Mouse (Mus musculus) heart, adult 2 months (tissue): ENCODE results near the gene Elf5. TPM values are rescaled to one million over a fixed set of nuclear protein-coding genes. Genes with fewer than 3 reads are reported as not detected.

Experiments
- DNase-seq, 2 experiments: peaks; one replicate each; pipeline ENCODE4 v3.0.0; 2021
- H3K27ac ChIP-seq: fragments of 200-600 bp; 2 replicates; pipeline ENCODE4 v1.8.1; 2022
- H3K27me3 ChIP-seq: fragments of 200-500 bp; 2 replicates; pipeline ENCODE4 v1.6.1; 2012; ENCODE audit warnings: mild to moderate bottlenecking, low read length, inconsistent platforms, mixed read lengths; ENCODE audit not compliant: control insufficient read depth, insufficient read depth
- H3K36me3 ChIP-seq: fragments of 200-500 bp; 2 replicates; pipeline ENCODE4 v1.6.1; 2012; ENCODE audit warnings: low read length, inconsistent platforms; ENCODE audit not compliant: control insufficient read depth, insufficient read depth
- H3K4me1 ChIP-seq: fragments of 200-500 bp; 2 replicates; pipeline ENCODE4 v1.6.1; 2011; ENCODE audit warnings: low read length; ENCODE audit not compliant: control insufficient read depth, insufficient read depth
- H3K4me3 ChIP-seq: fragments of 200-600 bp; 2 replicates; pipeline ENCODE4 v1.8.1; 2022
- H3K79me2 ChIP-seq: fragments of 200-500 bp; replicated peaks from 2 replicates; pipeline ENCODE4 v1.6.1; 2012; ENCODE audit warnings: mild to moderate bottlenecking, inconsistent platforms, low read length, moderate library complexity, mixed read lengths; ENCODE audit not compliant: control insufficient read depth, insufficient read depth
- H3K9ac ChIP-seq: fragments of 200-500 bp; 2 replicates; pipeline ENCODE4 v1.6.1; 2012; ENCODE audit warnings: low read depth, mild to moderate bottlenecking, control low read depth, inconsistent platforms, low read length, mixed read lengths
- CTCF ChIP-seq: fragments of 200-600 bp; IDR thresholded peaks from 2 replicates; pipeline ENCODE4 v1.8.1; 2022; ENCODE audit warnings: antibody characterized with exemption, mild to moderate bottlenecking, moderate library complexity
- EP300 ChIP-seq: fragments of 200-500 bp; IDR thresholded peaks from 2 replicates; pipeline ENCODE4 v1.6.1; 2011; ENCODE audit warnings: low read depth, low read length, control low read depth; ENCODE audit not compliant: insufficient read depth
- POLR2A ChIP-seq: fragments of 200-500 bp; IDR thresholded peaks from 2 replicates; pipeline ENCODE4 v1.6.1; 2011; ENCODE audit warnings: mild to moderate bottlenecking, low read depth, low read length, control low read depth; ENCODE audit not compliant: insufficient read depth
- WGBS: fragments of 180-500 bp; shearing (Covaris S2); methylation state at CpG from one replicate; pipeline ENCODE4 v1.1.7; 2018; 5-methylcytosine and 5-hydroxymethylcytosine counted together
- intact Hi-C: fragments of 180-260 bp; cut with DNase I; formaldehyde crosslinking; loops from one replicate; pipeline ENCODE4 v1.15.1; 2025
- polyA plus RNA-seq: library from polyadenylated mRNA; depleted of rRNA; stranded (reverse); fragments of >200 nt; gene quantifications from 2 replicates; pipeline ENCODE4 v1.2.3, GENCODE M21; 2012
- total RNA-seq, 2 experiments: library from RNA; stranded (reverse); gene quantifications; 2 replicates each; pipeline ENCODE4 v1.2.3; 2021

Elf5 gene
- total and polyA plus RNA-seq, 3 experiments, result 0.33 TPM; not detected in 2

DNA sequence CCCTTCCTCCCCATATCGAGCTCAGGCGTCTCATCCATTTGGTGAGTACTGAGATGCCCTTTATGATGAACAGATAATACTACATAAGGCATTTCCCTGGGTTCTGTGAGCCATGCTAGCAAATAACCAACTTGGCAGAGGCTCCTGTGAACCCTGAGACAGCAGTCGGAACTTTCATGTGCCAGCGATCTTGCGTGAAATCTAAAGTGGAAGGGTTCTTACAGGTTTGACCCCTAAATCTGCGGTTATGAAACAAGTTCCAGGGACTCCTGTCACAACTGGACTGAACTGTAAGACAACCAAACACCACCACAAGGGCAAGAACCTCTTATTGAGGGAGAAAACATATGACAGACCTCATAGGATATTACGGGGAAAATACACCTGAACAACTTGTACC is 44.3 kb downstream of the Elf5 start:
- TF ChIP-seq EP300 (no peak), CTCF (no peak), POLR2A (no peak)
- no peaks in the 10 kb centered on the region for H3K4me1 ChIP-seq
- no peak overlapping the region for H3K9ac ChIP-seq
- no peaks in the 10 kb centered on the region for H3K27me3 ChIP-seq
- H3K27ac ChIP-seq, result no peak overlapping the region
- intact Hi-C loops, result loop anchor here (1.0 to 10.0 kb wide), 4 partner anchors 92 to 389 kb away; no protein-coding TSS in a partner anchor
- 96% methylated on average over 7 of the region's 7 CpGs for WGBS
- DNase-seq, result no peak
- H3K4me3 ChIP-seq, result no peak overlapping the region
- no peaks in the 10 kb centered on the region for H3K36me3 ChIP-seq
- H3K79me2 ChIP-seq, result no peaks in the 10 kb centered on the region

DNA sequence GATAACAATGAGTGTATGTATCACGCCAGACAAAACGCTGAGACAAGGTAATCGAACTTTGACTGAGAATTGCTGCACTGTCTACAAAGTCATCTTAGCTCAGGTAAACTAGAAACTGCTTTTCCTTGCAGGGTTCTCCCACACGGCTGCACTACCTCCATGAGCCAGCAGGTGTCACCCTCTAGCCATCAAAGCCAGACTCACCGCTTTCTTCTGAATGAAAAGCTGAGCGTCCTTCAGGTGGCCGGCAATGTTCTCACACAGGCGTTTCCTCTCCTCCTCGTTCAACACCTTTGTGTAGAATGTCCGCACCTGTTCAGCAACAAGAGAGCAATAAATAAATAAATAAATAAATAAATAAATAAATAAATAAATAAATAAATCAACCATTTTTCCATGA is 45.2 kb downstream of the Elf5 start:
- WGBS, result 13% methylated on average over 10 of the region's 10 CpGs
- H3K79me2 ChIP-seq, result no peaks in the 10 kb centered on the region
- no peak overlapping the region for H3K9ac ChIP-seq
- H3K27ac ChIP-seq, result no peak overlapping the region
- H3K4me3 ChIP-seq, result no peak overlapping the region
- H3K36me3 ChIP-seq, result no peaks in the 10 kb centered on the region
- TF ChIP-seq EP300 (peak; percentile 92), POLR2A (no peak), CTCF (peak; percentile 98; the same call in 1 of the 2 replicates)
- DNase-seq, result peak; percentile 71 to 87
- H3K27me3 ChIP-seq, result no peaks in the 10 kb centered on the region
- no peaks in the 10 kb centered on the region for H3K4me1 ChIP-seq
- intact Hi-C loops, result loop anchor here (1.0 to 10.0 kb wide), 4 partner anchors 91 to 388 kb away; no protein-coding TSS in a partner anchor

DNA sequence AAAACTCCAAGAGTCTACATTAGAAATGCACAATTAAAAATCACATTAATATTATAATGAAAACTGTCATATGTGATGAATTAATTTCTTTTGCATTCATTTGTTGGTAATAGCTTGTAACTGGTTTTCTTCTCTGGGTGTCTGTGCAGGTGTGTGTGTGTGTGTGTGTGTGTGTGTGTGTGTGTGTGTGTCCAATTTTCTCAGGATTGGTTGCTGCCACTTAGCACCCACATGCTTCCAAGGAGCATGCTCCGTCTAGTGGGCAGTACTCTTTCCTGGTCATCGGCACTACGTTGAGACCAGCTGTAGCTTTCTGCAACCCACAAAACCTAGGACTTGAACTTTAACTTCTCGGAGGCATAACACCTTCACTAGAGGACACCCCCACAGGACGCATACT is 45.6 kb downstream of the Elf5 start:
- Histone ChIP-seq H3K79me2 (no peaks in the 10 kb centered on the region), H3K9ac (no peak overlapping the region), H3K36me3 (no peaks in the 10 kb centered on the region), H3K27me3 (no peaks in the 10 kb centered on the region), H3K4me1 (no peaks in the 10 kb centered on the region; the same call in 1 of the 2 replicates), H3K27ac (no peak overlapping the region), H3K4me3 (no peak overlapping the region)
- intact Hi-C loops, result loop anchor here (10.0 kb wide), 3 partner anchors 258 to 388 kb away; no protein-coding TSS in a partner anchor
- WGBS, result 81% methylated on average over 5 of the region's 5 CpGs
- no peak for DNase-seq
- TF ChIP-seq POLR2A (no peak), EP300 (no peak), CTCF (no peak)

- Histone ChIP-seq H3K79me2 (no peaks in the 10 kb centered on the region), H3K27ac (no peak overlapping the region), H3K9ac (no peak overlapping the region), H3K36me3 (0 out of 2 replicates have a peak, but pooled peaks cover 2% of the 10 kb centered on the region), H3K27me3 (no peaks in the 10 kb centered on the region), H3K4me1 (no peaks in the 10 kb centered on the region; the same call in 1 of the 2 replicates), H3K4me3 (no peak overlapping the region)
- TF ChIP-seq CTCF (no peak), EP300 (no peak), POLR2A (no peak)
- DNase-seq, result peak in 1 of 2 experiments; percentile 30
- intact Hi-C loops, result loop anchor here (10.0 kb wide), 3 partner anchors 257 to 387 kb away; no protein-coding TSS in a partner anchor
- WGBS, result 85% methylated on average over 7 of the region's 7 CpGs
Measured at GRCm38 (mm10) chr2:103457628-103458027, 46.1 kb downstream of the Elf5 start.

DNA sequence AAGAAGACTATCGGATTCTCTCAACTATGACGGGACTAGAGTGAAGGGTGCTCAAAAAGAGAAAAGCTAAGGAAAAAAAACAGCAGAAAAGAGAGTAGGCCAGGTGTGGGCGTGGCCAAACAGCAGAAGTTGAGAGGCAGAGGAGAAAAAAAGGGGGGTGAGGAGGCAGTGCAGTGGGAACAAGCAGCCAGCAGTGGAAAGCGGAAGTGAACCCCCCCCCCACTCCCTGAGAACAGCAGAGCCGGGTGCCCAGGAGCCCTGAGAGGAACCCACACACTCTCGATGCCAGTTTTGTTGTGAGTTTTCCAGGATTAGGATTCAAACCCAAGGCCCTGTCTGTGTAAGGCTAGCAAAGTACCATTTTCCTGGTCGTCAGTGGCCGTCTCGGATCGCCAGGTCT is 47.6 kb downstream of the Elf5 start:
- H3K36me3 ChIP-seq, result 0 out of 2 replicates have a peak, but pooled peaks cover 2% of the 10 kb centered on the region
- 89% methylated on average over 10 of the region's 10 CpGs for WGBS
- DNase-seq, result no peak

DNA sequence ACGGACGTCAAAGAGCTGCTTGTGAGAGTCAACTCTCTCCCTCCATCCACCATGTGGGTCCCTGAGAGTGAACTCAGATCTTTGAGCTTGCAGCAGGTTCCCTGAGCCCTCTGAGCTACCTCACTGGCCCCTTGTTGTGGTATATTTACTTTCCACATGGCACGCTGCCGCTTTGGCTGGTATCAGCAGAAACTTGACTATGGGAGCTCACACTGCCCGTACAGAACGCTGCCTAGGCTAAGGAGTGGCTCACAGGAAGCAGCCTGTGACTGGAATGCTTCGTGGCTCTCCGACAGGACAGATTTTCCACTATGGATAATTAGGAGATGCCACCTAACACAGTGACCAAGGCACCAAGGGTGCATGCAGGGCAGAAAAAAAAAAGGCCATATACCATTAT is 49.7 kb downstream of the Elf5 start:
- TF ChIP-seq POLR2A (no peak), EP300 (no peak), CTCF (no peak)
- H3K27me3 ChIP-seq, result no peaks in the 10 kb centered on the region
- no peaks in the 10 kb centered on the region for H3K79me2 ChIP-seq
- H3K27ac ChIP-seq, result no peak overlapping the region
- H3K4me1 ChIP-seq, result no peaks in the 10 kb centered on the region; the same call in 1 of the 2 replicates
- 63% methylated on average over 8 of the region's 8 CpGs for WGBS
- intact Hi-C loops, result no loop called here
- no peak for DNase-seq
- no peak overlapping the region for H3K9ac ChIP-seq
- 0 out of 2 replicates have a peak, but pooled peaks cover 2% of the 10 kb centered on the region for H3K36me3 ChIP-seq
- no peak overlapping the region for H3K4me3 ChIP-seq

More for the DNA sequence above, 47.6 kb downstream of the Elf5 start:
- Histone ChIP-seq H3K9ac (no peak overlapping the region), H3K27ac (no peak overlapping the region), H3K4me1 (no peaks in the 10 kb centered on the region; the same call in 1 of the 2 replicates), H3K79me2 (no peaks in the 10 kb centered on the region), H3K27me3 (no peaks in the 10 kb centered on the region), H3K4me3 (no peak overlapping the region)
- intact Hi-C loops, result loop anchor here (10.0 kb wide), 3 partner anchors 256 to 386 kb away; no protein-coding TSS in a partner anchor
- no peak for TF ChIP-seq CTCF
- no peak for TF ChIP-seq EP300
- no peak for TF ChIP-seq POLR2A
